Mouse (Mus musculus) G1E (cell line): ENCODE measurements at regions not wholly inside any gene's neighbourhood (a gene's known extent, or its start where the extent isn't known, plus 50 kb on each side); places are given as distances from the start of the nearest gene placed in this dataset.

Experiments
- ATAC-seq: 2 replicates; pipeline ENCODE4 v1.8.0; 2016; ENCODE audit warnings: mild to moderate bottlenecking; ENCODE audit not compliant: insufficient number of reproducible peaks, poor library complexity, low FRiP score, severe bottlenecking; ENCODE audit errors: extremely low read depth
- DNase-seq: peaks from one replicate; pipeline ENCODE4 v3.0.0; 2012; ENCODE audit warnings: low spot score
- H3K27me3 ChIP-seq: 2 replicates; pipeline ENCODE4 v1.6.1; 2012; ENCODE audit warnings: mild to moderate bottlenecking, low read length, inconsistent platforms; ENCODE audit not compliant: insufficient read depth
- H3K36me3 ChIP-seq: replicated peaks from 2 replicates; pipeline ENCODE3; 2012; ENCODE audit warnings: mild to moderate bottlenecking, inconsistent platforms
- H3K4me1 ChIP-seq: 2 replicates; pipeline ENCODE4 v1.6.1; 2012; ENCODE audit warnings: low read depth, low read length, inconsistent platforms, mixed read lengths; ENCODE audit not compliant: insufficient read depth
- H3K4me3 ChIP-seq: 2 replicates; pipeline ENCODE4 v1.5.1; 2012; ENCODE audit warnings: low read depth, mild to moderate bottlenecking, inconsistent platforms, low read length, moderate library complexity, mixed read lengths
- H3K9me3 ChIP-seq: replicated peaks from 2 replicates; pipeline ENCODE4 v1.6.1; 2012; ENCODE audit warnings: inconsistent platforms
- CTCF ChIP-seq: IDR thresholded peaks from 2 replicates; pipeline ENCODE4 v1.5.1; 2012; ENCODE audit warnings: low read depth, low read length, inconsistent platforms, mixed read lengths
- GATA1 ChIP-seq: IDR thresholded peaks from 2 replicates; pipeline ENCODE4 v1.6.1; 2012; ENCODE audit warnings: borderline replicate concordance, low read length, inconsistent platforms, mixed read lengths
- GATA2 ChIP-seq: IDR thresholded peaks from 2 replicates; pipeline ENCODE4 v1.6.1; 2012; ENCODE audit warnings: low read depth, low read length, inconsistent platforms, borderline replicate concordance
- POLR2AphosphoS5 ChIP-seq: IDR thresholded peaks from 2 replicates; pipeline ENCODE4 v1.6.1; 2012; ENCODE audit warnings: low read depth, low read length, inconsistent platforms; ENCODE audit not compliant: insufficient replicate concordance
- TAL1 ChIP-seq: conservative IDR thresholded peaks from 2 replicates; pipeline ENCODE4 v1.6.1; 2012; ENCODE audit warnings: low read depth, low read length, inconsistent platforms, mixed read lengths

DNA sequence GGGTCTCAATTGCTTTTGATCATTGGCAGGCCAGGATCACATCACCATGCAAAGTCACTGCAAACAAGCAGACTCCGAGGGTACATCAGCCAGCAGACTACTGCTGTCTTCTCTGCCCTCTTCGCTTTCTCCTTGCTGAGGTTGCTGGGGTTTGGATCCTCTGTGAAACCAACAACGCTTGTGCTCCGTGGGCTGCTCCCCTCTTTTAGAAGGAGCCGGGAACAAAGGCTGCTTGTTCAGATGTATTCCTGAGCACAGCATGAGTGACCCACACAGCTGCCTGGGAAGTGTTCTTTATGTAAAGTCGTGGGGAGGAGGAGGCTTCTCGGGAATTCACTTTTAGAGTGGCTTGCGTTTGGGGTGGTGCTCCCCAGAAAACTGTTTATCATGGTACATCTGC, 134.7 kb downstream of the Snx10 start:
- no peaks in the 10 kb centered on the region for H3K4me1 ChIP-seq
- no peaks in the 10 kb centered on the region for H3K9me3 ChIP-seq
- TF ChIP-seq POLR2AphosphoS5 (no peak), GATA1 (no peak), GATA2 (no peak), CTCF (no peak), TAL1 (no peak)
- DNase-seq: no peak
- H3K4me3 ChIP-seq: no peak overlapping the region
- no peaks in the 10 kb centered on the region for H3K36me3 ChIP-seq
- no peak for ATAC-seq
- no peaks in the 10 kb centered on the region for H3K27me3 ChIP-seq

DNA sequence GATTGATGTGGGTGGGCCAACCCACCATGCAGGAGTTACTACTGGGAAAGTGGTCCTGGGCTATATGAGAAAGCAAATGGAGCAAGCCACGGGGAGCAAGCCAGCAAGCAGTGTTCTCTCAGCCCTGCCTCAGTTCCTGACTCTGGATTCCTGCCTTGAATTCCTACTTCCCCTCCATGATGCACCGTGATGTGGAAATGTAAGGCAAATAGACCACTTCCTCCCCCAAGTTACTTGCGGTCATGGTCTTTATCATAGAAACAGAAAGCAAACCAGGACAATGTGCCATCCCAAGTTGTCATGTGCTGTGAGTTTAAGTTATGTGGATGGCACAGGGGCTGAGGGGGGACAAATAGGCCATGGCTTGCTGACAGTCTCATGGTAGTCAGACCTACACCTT, 139.5 kb downstream of the Snx10 start:
- ATAC-seq (no peak), DNase-seq (no peak)
- Histone ChIP-seq H3K36me3 (no peaks in the 10 kb centered on the region), H3K9me3 (peaks cover 7% of the 10 kb centered on the region), H3K4me3 (no peak overlapping the region), H3K4me1 (no peaks in the 10 kb centered on the region), H3K27me3 (no peaks in the 10 kb centered on the region)
- TF ChIP-seq GATA2 (no peak), GATA1 (no peak), CTCF (no peak), POLR2AphosphoS5 (no peak), TAL1 (no peak)

DNA sequence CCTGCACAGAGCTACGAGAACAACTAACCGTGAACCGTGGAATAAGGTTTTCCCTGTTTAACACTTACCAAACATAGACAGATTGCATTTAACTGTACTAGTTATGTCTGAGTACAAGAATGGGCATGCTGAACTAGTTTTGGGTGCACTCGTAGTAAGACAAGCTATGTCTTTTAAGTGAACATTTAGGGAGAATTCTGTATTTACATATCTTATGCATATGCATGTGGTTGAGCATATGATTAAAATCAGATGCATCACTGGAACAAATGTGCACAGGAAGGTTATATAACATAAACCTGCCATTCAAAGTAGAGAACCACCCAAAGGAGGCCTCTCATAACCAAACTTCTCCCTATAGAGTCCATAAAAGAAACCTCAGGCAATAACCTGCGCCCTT, 140.3 kb downstream of the Snx10 start:
- ATAC-seq (no peak), DNase-seq (no peak)
- TF ChIP-seq GATA1: no peak
- TF ChIP-seq CTCF: no peak
- TF ChIP-seq GATA2: no peak
- no peak for TF ChIP-seq TAL1
- TF ChIP-seq POLR2AphosphoS5: no peak
- H3K36me3 ChIP-seq: no peaks in the 10 kb centered on the region
- H3K4me3 ChIP-seq: no peak overlapping the region
- peaks cover 7% of the 10 kb centered on the region for H3K9me3 ChIP-seq
- H3K4me1 ChIP-seq: no peaks in the 10 kb centered on the region
- no peaks in the 10 kb centered on the region for H3K27me3 ChIP-seq

DNA sequence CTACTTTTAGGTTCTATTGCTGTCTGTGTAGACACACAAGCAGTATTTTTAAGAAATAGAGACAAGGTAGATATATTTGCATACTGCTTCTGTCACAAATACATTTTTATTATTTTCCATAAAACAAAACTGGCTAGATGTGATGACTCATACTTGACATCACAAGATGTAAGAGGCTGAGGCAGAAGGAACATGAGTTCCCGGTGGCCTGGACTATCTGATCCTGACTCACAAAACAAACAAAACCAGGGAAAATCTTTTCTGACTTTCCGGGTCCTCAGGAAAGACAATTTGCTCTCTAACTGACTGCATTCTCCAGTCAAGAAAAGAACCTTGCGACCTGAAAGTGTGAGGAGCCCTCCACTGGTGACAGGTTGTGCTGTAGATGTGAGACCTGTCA, 143.3 kb downstream of the Snx10 start:
- Histone ChIP-seq H3K4me3 (no peak overlapping the region), H3K4me1 (no peaks in the 10 kb centered on the region), H3K9me3 (peaks cover 7% of the 10 kb centered on the region), H3K27me3 (no peaks in the 10 kb centered on the region), H3K36me3 (no peaks in the 10 kb centered on the region)
- no peak for TF ChIP-seq GATA2
- TF ChIP-seq TAL1: no peak
- TF ChIP-seq GATA1: no peak
- TF ChIP-seq CTCF: no peak
- TF ChIP-seq POLR2AphosphoS5: no peak
- DNase-seq (no peak), ATAC-seq (no peak)

DNA sequence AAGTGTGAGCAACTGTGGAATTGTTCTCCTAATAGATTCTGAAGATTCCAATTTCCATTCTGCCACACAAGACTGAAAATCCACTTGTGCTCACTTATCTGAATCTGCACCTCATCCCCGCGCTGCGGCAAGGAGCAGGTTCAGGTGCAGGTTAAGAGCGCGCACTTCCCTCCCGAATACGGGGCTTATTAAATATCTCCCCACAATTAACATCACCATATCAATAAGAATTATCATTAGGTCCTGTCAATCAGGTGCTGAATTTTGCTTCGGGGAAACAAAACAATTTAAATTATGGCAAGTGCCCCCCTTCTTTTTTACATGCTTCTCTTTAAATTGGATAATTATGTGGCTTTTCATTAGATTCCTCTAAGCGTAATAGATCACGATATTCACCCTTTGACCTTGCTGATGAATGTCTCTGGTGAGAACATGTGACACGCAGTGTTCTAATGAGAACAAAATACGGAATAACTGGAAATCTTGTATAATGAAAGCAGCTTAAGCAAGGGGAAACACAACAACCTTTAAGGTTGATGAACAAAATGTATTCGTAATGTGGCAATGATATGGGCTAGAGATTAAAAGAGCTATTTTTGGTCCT, 151.7 kb downstream of the Snx10 start:
- H3K9me3 ChIP-seq: no peaks in the 10 kb centered on the region
- TF ChIP-seq POLR2AphosphoS5: no peak
- no peak for TF ChIP-seq TAL1
- no peak for TF ChIP-seq GATA2
- TF ChIP-seq CTCF: no peak
- no peaks in the 10 kb centered on the region for H3K4me1 ChIP-seq
- no peak for ATAC-seq
- no peak overlapping the region for H3K4me3 ChIP-seq
- no peak for DNase-seq
- H3K27me3 ChIP-seq: no peaks in the 10 kb centered on the region
- H3K36me3 ChIP-seq: no peaks in the 10 kb centered on the region

DNA sequence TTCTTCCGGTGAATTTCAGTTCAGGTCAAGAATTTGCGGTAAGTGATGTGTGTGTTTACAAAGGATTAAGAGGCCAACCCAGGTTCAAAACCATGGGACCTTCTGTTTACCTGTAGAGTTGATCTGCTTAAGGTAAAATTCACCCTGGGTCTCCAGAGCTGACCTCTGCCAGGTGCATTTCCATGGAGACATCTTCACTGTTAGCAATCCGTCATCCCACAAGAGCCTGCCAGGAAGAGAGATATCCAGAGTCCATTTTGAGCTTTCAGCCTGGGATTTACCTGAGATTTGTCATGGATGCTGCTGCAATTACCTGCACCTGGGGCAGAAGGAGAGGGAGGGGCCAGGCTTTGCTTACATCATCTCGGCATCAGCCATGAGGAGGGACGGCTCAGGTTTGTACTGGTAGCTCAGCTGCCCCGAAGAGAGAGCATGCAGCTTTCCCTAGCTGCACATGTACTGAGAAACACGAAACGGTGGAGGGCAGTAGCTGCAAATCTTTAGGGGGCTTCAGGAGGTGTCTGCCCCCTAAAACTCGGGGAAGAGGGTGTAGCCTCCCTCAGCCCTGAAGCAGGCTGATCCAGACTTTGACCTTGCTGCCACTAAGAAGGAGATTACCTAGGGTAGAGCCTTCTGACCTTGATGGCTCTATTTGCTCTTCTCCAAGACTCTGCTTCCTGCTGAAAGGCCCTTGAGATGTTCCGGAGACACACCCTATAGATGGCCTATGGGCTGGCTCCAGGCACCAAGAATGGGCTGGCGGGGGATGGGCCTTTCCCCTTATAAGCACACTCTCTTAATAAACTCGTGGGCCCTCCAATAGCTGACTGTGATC, 153.7 kb downstream of the Snx10 start:
- Histone ChIP-seq H3K9me3 (no peaks in the 10 kb centered on the region), H3K27me3 (no peaks in the 10 kb centered on the region), H3K4me3 (no peak overlapping the region), H3K36me3 (no peaks in the 10 kb centered on the region), H3K4me1 (no peaks in the 10 kb centered on the region)
- TF ChIP-seq TAL1: no peak
- TF ChIP-seq CTCF: no peak
- no peak for TF ChIP-seq GATA2
- TF ChIP-seq GATA1: no peak
- no peak for TF ChIP-seq POLR2AphosphoS5
- ATAC-seq (no peak), DNase-seq (no peak)
